8 mouse cellular contexts compared by ENCODE assay signal in the genomic region with DNA sequence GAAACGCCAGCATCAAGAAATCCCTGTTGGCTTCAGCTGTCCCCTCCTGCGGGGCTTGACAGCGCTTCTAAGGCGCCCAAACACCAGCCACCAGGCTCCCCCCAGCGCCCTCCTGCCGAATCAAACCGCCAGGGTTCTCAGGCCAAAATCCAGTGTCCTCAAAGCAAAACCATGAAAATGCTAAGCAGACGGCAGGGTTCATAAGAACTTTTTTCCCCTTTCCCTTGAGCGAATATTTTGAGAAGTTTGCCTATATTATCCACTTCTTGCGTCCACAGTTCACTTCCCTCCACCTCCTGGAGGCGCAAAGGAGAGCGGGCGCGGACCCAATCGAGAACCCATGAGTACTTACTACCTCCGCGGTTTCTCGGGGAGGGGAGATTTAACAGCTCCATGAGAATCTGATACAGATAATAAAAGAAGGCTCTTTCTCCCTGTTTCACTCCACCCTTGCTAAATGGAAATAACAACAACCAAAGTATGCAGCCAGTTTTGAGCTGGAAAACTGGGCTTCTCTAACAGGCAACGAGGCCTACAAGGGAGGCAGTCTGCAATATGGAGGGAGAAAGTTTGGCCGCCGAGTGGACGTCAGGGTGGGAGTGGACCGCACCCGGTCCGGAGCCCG. TPM values are rescaled to one million over a fixed set of nuclear protein-coding genes. Genes with fewer than 3 reads are reported as not detected.
DNase-seq lines count a peak whose midpoint lies in the region; ATAC-seq and TF ChIP-seq lines count a peak whose summit lies in the region.

No protein-coding gene starts in this region.

- DNase-seq in layer of hippocampus, adult 18-20 months (ENCODE audit: low spot score in 2 of 2) = peak; percentile 14 to 44
- DNase-seq in layer of hippocampus, adult 9-10 months (ENCODE audit: low spot score) = no peak
- peak; percentile 80 for DNase-seq in embryonic facial prominence, embryonic 11.5 days (ENCODE audit: low spot score)
- no peak for DNase-seq in heart, embryonic 10.5 days (ENCODE audit: low spot score)
- peak; percentile 79 for DNase-seq in kidney, adult 9 months
- no peak for DNase-seq in liver, embryonic 14.5 days (ENCODE audit: low read depth in 3 of 3, low spot score in 3 of 3)
- DNase-seq in neural tube, embryonic 10.5 days (ENCODE audit: extremely low spot score, low spot score) = peak; percentile 70
- DNase-seq in urinary bladder, postnatal 14 days (ENCODE audit: low spot score) = peak; percentile 75

- H3K27me3 ChIP-seq in embryonic facial prominence, embryonic 11.5 days (ENCODE audit: control insufficient read depth, insufficient read depth, low read length) = no peaks in the 10 kb centered on the region
- H3K27me3 ChIP-seq in heart, embryonic 10.5 days (ENCODE audit: insufficient read depth, poor library complexity, severe bottlenecking) = no peaks in the 10 kb centered on the region
- peaks cover 33% of the 10 kb centered on the region for H3K27me3 ChIP-seq in liver, embryonic 14.5 days (ENCODE audit: control insufficient read depth, insufficient read depth, low read length)

- no peaks in the 10 kb centered on the region for H3K4me1 ChIP-seq in embryonic facial prominence, embryonic 11.5 days (ENCODE audit: control insufficient read depth, insufficient read depth, low read length)
- peaks cover 32% of the 10 kb centered on the region for H3K4me1 ChIP-seq in heart, embryonic 10.5 days
- H3K4me1 ChIP-seq in liver, embryonic 14.5 days (replicated peaks; ENCODE audit: control insufficient read depth in 2 of 2, insufficient read depth in 2 of 2, low read length in 1 of 2) = peaks cover 0 to 4% of the 10 kb centered on the region in 2 experiments; a peak in 2 of 4 replicates

- WGBS in embryonic facial prominence, embryonic 11.5 days = 1% methylated on average over 26 of the region's 26 CpGs
- WGBS in heart, embryonic 10.5 days = under 1% methylated on average over 26 of the region's 26 CpGs
- WGBS in liver, embryonic 14.5 days (ENCODE audit: insufficient replicate concordance) = under 1% methylated on average over 26 of the region's 26 CpGs

- TF ChIP-seq CTCF in liver, embryonic 14.5 days (IDR thresholded peaks at IDR 0.05; ENCODE audit: low read depth) = peak; percentile 44

- TF ChIP-seq EP300 in liver, embryonic 14.5 days (IDR thresholded peaks at IDR 0.05; ENCODE audit: low read depth) = no peak

- peak overlapping the region; percentile 87 for H3K9ac ChIP-seq in embryonic facial prominence, embryonic 11.5 days (replicated peaks; ENCODE audit: low read length)
- H3K9ac ChIP-seq in liver, embryonic 14.5 days (replicated peaks) = peak overlapping the region; percentile 54

- H3K9me3 ChIP-seq in embryonic facial prominence, embryonic 11.5 days (replicated peaks; ENCODE audit: control insufficient read depth, low read length) = no peaks in the 10 kb centered on the region
- H3K9me3 ChIP-seq in heart, embryonic 10.5 days = no peaks in the 10 kb centered on the region
- H3K9me3 ChIP-seq in liver, embryonic 14.5 days (ENCODE audit: control insufficient read depth, low read length) = no peaks in the 10 kb centered on the region

- no peaks in the 10 kb centered on the region for H3K36me3 ChIP-seq in embryonic facial prominence, embryonic 11.5 days (replicated peaks; ENCODE audit: control insufficient read depth, insufficient read depth, low read depth, low read length)
- no peaks in the 10 kb centered on the region for H3K36me3 ChIP-seq in heart, embryonic 10.5 days
- no peaks in the 10 kb centered on the region for H3K36me3 ChIP-seq in liver, embryonic 14.5 days (replicated peaks; ENCODE audit: control insufficient read depth, insufficient read depth, low read depth)

- H3K27ac ChIP-seq in embryonic facial prominence, embryonic 11.5 days (replicated peaks; ENCODE audit: low read depth, low read length) = peak overlapping the region; percentile 96
- H3K27ac ChIP-seq in heart, embryonic 10.5 days = peak overlapping the region; percentile 90
- no peak overlapping the region for H3K27ac ChIP-seq in liver, embryonic 14.5 days

- H3K4me3 ChIP-seq in embryonic facial prominence, embryonic 11.5 days (ENCODE audit: low read depth, low read length) = peak overlapping the region; percentile 84
- H3K4me3 ChIP-seq in heart, embryonic 10.5 days = peak overlapping the region; percentile 79
- peak overlapping the region; percentile 72 to 74 for H3K4me3 ChIP-seq in liver, embryonic 14.5 days (ENCODE audit: insufficient read depth in 1 of 2, low read depth in 2 of 2, low read length in 2 of 2)

- H3K4me2 ChIP-seq in embryonic facial prominence, embryonic 11.5 days (ENCODE audit: low read depth, low read length) = peak overlapping the region; percentile 72
- peak overlapping the region; percentile 87 for H3K4me2 ChIP-seq in liver, embryonic 14.5 days (ENCODE audit: low read depth)

- ATAC-seq in embryonic facial prominence, embryonic 11.5 days (replicated peaks; ENCODE audit: insufficient number of reproducible peaks, low FRiP score, low TSS enrichment, low read depth) = no peak
- no peak for ATAC-seq in liver, embryonic 14.5 days (ENCODE audit: insufficient read depth)

RNA-seq across cellular contexts. Expression of a gene that starts 1.4 kb away (rescaled TPM):
- total RNA-seq in layer of hippocampus, adult 18-20 months (2021) = 10 to 100 TPM; 17.2 to 21.1 TPM
- polyA plus RNA-seq in embryonic facial prominence, embryonic 11.5 days (2014; fragmentation: Nextera tagmentation; extraction: Ambion mirVana) = 25.9 and 27.6 TPM in 2 replicates
- 24.8 and 37.6 TPM in 2 replicates for polyA plus RNA-seq in heart, embryonic 10.5 days (2016; fragmentation: Nextera tagmentation; extraction: Ambion mirVana)
- polyA plus RNA-seq in liver, embryonic 14.5 days (2012; rRNA removed) = 10.3 and 10.8 TPM in 2 replicates
- polyA plus RNA-seq in liver, embryonic 14.5 days (2014; fragmentation: Nextera tagmentation; extraction: Ambion mirVana) = 7.8 and 10.6 TPM in 2 replicates

Comparison
In these comparisons a context has a peak if more than half of its experiments do, and no peak if none do; other contexts are left out.
1. DNase-seq: peak in layer of hippocampus, adult 18-20 months (2 of 2), embryonic facial prominence, embryonic 11.5 days (single experiment), kidney, adult 9 months (single experiment), neural tube, embryonic 10.5 days (single experiment) and urinary bladder, postnatal 14 days (single experiment); none in layer of hippocampus, adult 9-10 months (single experiment), heart, embryonic 10.5 days (single experiment) and liver, embryonic 14.5 days (0 of 3).
2. Peak in every context shown above with its lines, with median percentiles within 50 percentile points of each other: H3K4me3 ChIP-seq.